Mouse (Mus musculus) limb, embryonic 11.5 days (tissue): ENCODE data around the gene Nectin2. TPM values are rescaled to one million over a fixed set of nuclear protein-coding genes. Genes with fewer than 3 reads are reported as not detected.
A peak's percentile ranks its signal among the peaks of the same experiment; 100 is the strongest.

Source experiments
- ATAC-seq: fragments of 200-750 bp; cut with Nextera tagmentation; 2 replicates; pipeline ENCODE4 v1.8.0; 2017; ENCODE audit warnings: low read depth; ENCODE audit not compliant: insufficient number of reproducible peaks, low FRiP score, low TSS enrichment
- DNase-seq: peaks from one replicate; pipeline ENCODE4 v3.0.0-alpha.2; 2015; ENCODE audit warnings: low spot score
- H3K27ac ChIP-seq: fragments of 300-500 bp; sonication (generic); replicated peaks from 2 replicates; pipeline ENCODE4 v1.5.1; 2014; ENCODE audit warnings: low read depth, mild to moderate bottlenecking, low read length
- H3K27me3 ChIP-seq: fragments of 300-500 bp; sonication (generic); 2 replicates; pipeline ENCODE4 v1.6.1; 2014; ENCODE audit warnings: mild to moderate bottlenecking, low read length, mixed read lengths; ENCODE audit not compliant: control insufficient read depth, insufficient read depth
- H3K36me3 ChIP-seq: fragments of 300-500 bp; sonication (generic); 2 replicates; pipeline ENCODE4 v1.6.1; 2014; ENCODE audit warnings: mild to moderate bottlenecking, low read length, moderate library complexity, mixed read lengths; ENCODE audit not compliant: control insufficient read depth, insufficient read depth
- H3K4me1 ChIP-seq: fragments of 300-500 bp; sonication (generic); 2 replicates; pipeline ENCODE4 v1.6.1; 2014; ENCODE audit warnings: low read length, mixed read lengths; ENCODE audit not compliant: control insufficient read depth, insufficient read depth
- H3K4me2 ChIP-seq: fragments of 300-500 bp; sonication (generic); 2 replicates; pipeline ENCODE4 v1.6.1; 2014; ENCODE audit warnings: low read depth, mild to moderate bottlenecking, moderate library complexity; ENCODE audit not compliant: severe bottlenecking
- H3K4me3 ChIP-seq: fragments of 300-500 bp; sonication (generic); 2 replicates; pipeline ENCODE4 v1.5.1; 2014; ENCODE audit warnings: low read depth, low read length
- H3K9ac ChIP-seq: fragments of 300-500 bp; sonication (generic); 2 replicates; pipeline ENCODE4 v1.6.1; 2014; ENCODE audit warnings: mild to moderate bottlenecking, low read length
- H3K9me3 ChIP-seq: fragments of 300-500 bp; sonication (generic); 2 replicates; pipeline ENCODE4 v1.6.1; 2016; ENCODE audit warnings: low read length; ENCODE audit not compliant: control insufficient read depth
- WGBS: fragments of 180-500 bp; shearing (Covaris S2); extraction: QIAGEN DNeasy Blood & Tissue Kit; methylation state at CpG from one replicate; pipeline ENCODE4 v1.1.7; 2014; 5-methylcytosine and 5-hydroxymethylcytosine counted together
- polyA plus RNA-seq: library from polyadenylated mRNA; unstranded; fragments of >200 nt; fragmentation: Nextera tagmentation; extraction: Ambion mirVana; gene quantifications from 2 replicates; pipeline ENCODE4 v1.2.1, GENCODE M21; 2014

Nectin2 gene
- polyA plus RNA-seq, 1 experiment from 2014 or later = 63.2 TPM

DNA sequence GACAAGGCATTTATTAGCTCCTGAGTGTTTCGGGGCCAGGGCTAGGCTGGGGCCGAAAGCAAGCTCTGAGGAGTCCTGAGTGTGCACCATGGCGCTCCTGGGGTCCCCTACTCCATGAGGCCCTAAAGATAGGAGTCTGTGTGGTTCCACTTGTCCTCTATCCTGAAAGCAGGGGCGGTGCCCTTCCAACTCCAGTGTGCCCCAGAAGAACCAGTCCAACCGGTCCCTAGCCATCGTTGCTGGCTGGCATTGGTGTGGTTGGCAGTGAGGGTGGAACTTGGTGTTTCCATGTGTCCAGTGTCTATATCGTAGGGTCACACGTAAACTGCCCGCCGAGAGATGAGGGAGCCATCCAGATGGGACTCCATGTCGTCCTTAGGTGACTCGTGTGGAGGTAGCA is 26.1 kb downstream of the Nectin2 start:
- DNase-seq (no peak), ATAC-seq (no peak)
- Histone ChIP-seq H3K27ac (no peak overlapping the region), H3K4me2 (no peak overlapping the region), H3K9me3 (peaks cover 5% of the 10 kb centered on the region; the same call in 1 of the 2 replicates), H3K4me1 (no peaks in the 10 kb centered on the region), H3K4me3 (no peak overlapping the region), H3K9ac (no peak overlapping the region), H3K36me3 (peaks cover 10% of the 10 kb centered on the region; the same call in 1 of the 2 replicates), H3K27me3 (no peaks in the 10 kb centered on the region)
- 93% methylated on average over 12 of the region's 12 CpGs for WGBS

- no peak overlapping the region for H3K4me2 ChIP-seq
- H3K27me3 ChIP-seq = no peaks in the 10 kb centered on the region
- H3K27ac ChIP-seq = no peak overlapping the region
- ATAC-seq (no peak), DNase-seq (no peak)
- H3K4me1 ChIP-seq = no peaks in the 10 kb centered on the region
- peaks cover 11% of the 10 kb centered on the region; the same call in 1 of the 2 replicates for H3K36me3 ChIP-seq
- no peak overlapping the region for H3K4me3 ChIP-seq
- peaks cover 5% of the 10 kb centered on the region; the same call in 1 of the 2 replicates for H3K9me3 ChIP-seq
- no peak overlapping the region for H3K9ac ChIP-seq
- 92% methylated on average over 6 of the region's 6 CpGs for WGBS
Measured at GRCm38 (mm10) chr7:19722754-19723195, 27.5 kb downstream of the Nectin2 start.

GRCm38 (mm10) chr7:19719200-19719599 is 31.1 kb downstream of the Nectin2 start:
- no peak overlapping the region for H3K9ac ChIP-seq
- H3K27me3 ChIP-seq = no peaks in the 10 kb centered on the region
- peaks cover 5% of the 10 kb centered on the region; the same call in 1 of the 2 replicates for H3K9me3 ChIP-seq
- H3K4me2 ChIP-seq = no peak overlapping the region
- peaks cover 2% of the 10 kb centered on the region; the same call in 1 of the 2 replicates for H3K4me1 ChIP-seq
- H3K4me3 ChIP-seq = no peak overlapping the region
- WGBS = 90% methylated on average over 4 of the region's 4 CpGs
- peaks cover 8% of the 10 kb centered on the region; the same call in 1 of the 2 replicates for H3K36me3 ChIP-seq
- no peak overlapping the region for H3K27ac ChIP-seq
- no peak for DNase-seq
- ATAC-seq = no peak

DNA sequence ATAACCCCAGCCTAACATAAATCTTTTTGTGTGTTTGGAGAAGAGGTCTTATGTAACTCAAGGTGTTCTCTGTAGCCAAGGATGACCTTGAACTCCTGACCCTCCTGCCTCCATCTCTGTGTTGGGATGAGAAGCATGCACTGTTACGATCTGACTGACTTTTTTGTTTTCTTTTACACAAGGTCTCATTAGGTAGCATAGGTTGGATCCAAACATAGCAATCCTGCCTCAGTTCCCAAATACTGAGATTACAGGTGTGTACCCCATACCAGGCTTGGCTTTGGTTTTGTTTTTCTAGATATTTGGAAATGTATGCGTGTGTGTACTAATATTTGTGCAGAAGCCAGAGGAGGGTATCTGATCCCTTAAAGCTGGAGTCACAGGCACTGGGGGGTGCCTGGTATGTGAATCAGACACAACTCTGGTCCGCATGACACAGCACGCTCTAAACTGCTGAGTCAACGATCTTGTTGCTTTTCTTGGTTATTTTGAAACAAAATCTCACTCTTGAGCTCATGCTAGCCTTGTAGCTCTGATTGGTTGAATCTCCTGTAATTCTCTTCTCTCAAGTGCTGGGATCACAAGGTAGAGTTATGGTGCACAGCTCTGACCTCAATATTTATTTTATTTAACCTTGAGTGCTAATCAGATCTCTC is 31.9 kb downstream of the Nectin2 start:
- 93% methylated on average over 5 of the region's 5 CpGs for WGBS
- no peak for DNase-seq

DNA sequence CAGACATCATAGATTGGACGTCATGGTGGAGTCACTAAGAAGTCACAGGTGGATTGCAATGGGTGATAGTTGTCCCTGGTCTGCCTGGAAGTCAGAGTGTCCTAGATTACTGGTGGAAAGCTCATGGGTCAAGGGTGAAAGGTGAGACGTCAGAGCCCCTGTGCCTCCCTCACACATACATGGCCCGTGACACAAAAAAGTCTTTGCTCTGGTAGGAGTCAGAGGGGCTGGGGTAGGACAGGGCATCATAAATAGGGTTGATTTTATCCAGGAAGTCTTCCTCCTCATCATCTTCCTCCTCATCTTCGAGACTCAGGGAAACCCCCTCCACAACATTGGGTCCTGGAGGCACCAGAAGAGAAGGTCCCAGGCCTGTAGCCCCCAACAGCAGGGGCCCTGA is 32.9 kb downstream of the Nectin2 start:
- no peak for ATAC-seq

More for the DNA sequence above, 31.9 kb downstream of the Nectin2 start:
- Histone ChIP-seq H3K9ac (no peak overlapping the region), H3K4me2 (no peak overlapping the region), H3K27ac (no peak overlapping the region), H3K4me3 (no peak overlapping the region), H3K36me3 (peaks cover 8% of the 10 kb centered on the region; the same call in 1 of the 2 replicates), H3K9me3 (peaks cover 5% of the 10 kb centered on the region; the same call in 1 of the 2 replicates), H3K4me1 (peaks cover 2% of the 10 kb centered on the region; the same call in 1 of the 2 replicates), H3K27me3 (no peaks in the 10 kb centered on the region)
- no peak for ATAC-seq

DNA sequence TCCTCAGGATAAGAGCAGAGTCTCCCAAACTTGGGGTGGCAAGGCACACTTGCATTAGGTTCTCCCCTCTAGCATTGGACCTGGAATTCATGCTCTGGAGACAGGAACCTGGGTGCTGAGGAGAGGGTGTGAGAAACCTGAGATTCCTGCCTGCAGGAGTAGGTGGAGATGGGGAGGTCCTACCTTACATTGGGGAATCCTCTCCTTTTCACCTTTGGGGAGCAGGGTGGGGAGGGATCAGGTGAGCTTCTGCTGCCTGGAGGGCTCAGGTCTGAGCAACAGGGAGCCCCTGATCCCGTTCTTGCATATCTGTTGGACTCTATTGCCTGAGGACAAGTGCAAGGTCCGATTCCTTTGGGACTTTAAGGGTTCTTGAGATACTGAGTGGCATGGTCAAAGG is 33.5 kb downstream of the Nectin2 start:
- no peak overlapping the region for H3K9ac ChIP-seq
- H3K27ac ChIP-seq = peak overlapping the region; percentile 65; the same call in 1 of the 2 replicates
- H3K27me3 ChIP-seq = no peaks in the 10 kb centered on the region
- peaks cover 2% of the 10 kb centered on the region; the same call in 1 of the 2 replicates for H3K4me1 ChIP-seq
- ATAC-seq (no peak), DNase-seq (no peak)
- no peak overlapping the region for H3K4me3 ChIP-seq
- peaks cover 5% of the 10 kb centered on the region; the same call in 1 of the 2 replicates for H3K9me3 ChIP-seq
- 81% methylated on average over 2 of the region's 2 CpGs for WGBS
- H3K4me2 ChIP-seq = peak overlapping the region; percentile 42; the same call in 1 of the 2 replicates
- peaks cover 16% of the 10 kb centered on the region; the same call in 1 of the 2 replicates for H3K36me3 ChIP-seq

More for the DNA sequence above, 32.9 kb downstream of the Nectin2 start:
- no peak for DNase-seq
- peaks cover 2% of the 10 kb centered on the region; the same call in 1 of the 2 replicates for H3K4me1 ChIP-seq
- H3K36me3 ChIP-seq = peaks cover 13% of the 10 kb centered on the region; the same call in 1 of the 2 replicates
- WGBS = 83% methylated on average over 4 of the region's 4 CpGs
- H3K27me3 ChIP-seq = no peaks in the 10 kb centered on the region
- peaks cover 5% of the 10 kb centered on the region; the same call in 1 of the 2 replicates for H3K9me3 ChIP-seq
- H3K9ac ChIP-seq = no peak overlapping the region
- no peak overlapping the region for H3K4me3 ChIP-seq
- no peak overlapping the region for H3K4me2 ChIP-seq
- no peak overlapping the region for H3K27ac ChIP-seq

DNA sequence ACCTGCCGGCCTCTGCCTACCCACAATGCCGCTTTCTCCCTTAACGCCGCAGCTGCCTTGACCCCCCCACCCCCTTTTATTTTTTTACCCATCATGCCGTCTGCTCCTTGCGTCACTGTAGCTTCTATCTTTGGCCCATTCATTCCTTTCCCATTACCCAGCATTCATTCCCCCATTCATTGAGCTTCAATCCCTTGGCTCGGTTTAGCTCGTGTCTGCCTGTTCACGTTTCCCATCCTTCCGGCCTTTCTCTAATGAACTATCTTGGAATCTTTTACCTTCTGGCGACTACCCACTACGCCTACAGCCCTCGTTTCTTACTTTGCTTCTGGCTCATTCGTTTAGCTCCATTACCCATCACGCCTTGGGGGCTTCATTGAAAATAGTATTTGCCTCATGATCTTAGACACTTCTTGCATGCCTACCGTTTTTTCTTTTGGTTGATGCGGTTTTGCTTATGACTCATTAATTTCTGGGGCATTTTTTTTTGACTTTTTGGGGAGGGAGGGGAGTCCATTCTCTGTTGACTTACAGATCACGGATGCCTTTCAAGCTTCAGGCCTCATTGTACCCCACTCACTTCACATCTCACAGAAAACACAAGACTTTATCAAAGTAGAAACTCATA is 34.1 kb downstream of the Nectin2 start:
- peak overlapping the region; percentile 65 for H3K27ac ChIP-seq
- 0 out of 2 replicates have a peak overlapping the region, but pooled peaks have one; percentile 2 for H3K9ac ChIP-seq
- H3K36me3 ChIP-seq = peaks cover 19% of the 10 kb centered on the region; the same call in 1 of the 2 replicates
- no peak for ATAC-seq
- no peaks in the 10 kb centered on the region for H3K27me3 ChIP-seq
- peak overlapping the region; percentile 42 for H3K4me2 ChIP-seq
- 9% methylated on average over 18 of the region's 18 CpGs for WGBS
- H3K4me1 ChIP-seq = peaks cover 2% of the 10 kb centered on the region; the same call in 1 of the 2 replicates
- H3K4me3 ChIP-seq = peak overlapping the region; percentile 28
- no peak for DNase-seq
- H3K9me3 ChIP-seq = peaks cover 2% of the 10 kb centered on the region; the same call in 1 of the 2 replicates
